Mouse (Mus musculus): ENCODE results near the gene Crtap.

DNA sequence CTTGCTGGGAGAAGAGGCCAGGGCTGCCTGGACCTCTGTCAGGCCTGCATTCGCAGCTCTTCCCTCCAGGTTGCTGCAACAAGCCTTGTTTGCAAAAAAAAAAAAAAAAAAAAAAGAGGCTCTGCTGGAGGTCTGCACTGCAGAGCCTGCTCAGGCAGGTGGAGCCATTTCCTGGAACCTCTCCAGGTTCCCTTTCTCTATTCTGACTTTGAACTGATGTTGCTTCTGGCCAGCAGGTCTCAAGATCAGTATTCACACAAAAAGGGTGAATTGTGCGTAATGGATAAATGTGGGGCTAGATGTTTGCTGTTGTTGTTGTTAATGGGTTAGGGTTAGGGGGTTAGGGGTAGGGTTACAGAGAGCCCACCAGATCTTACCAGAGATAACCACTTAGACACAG lies 45.2 kb upstream of the Crtap start:
- TF ChIP-seq CTCF (conservative IDR thresholded peaks at IDR 0.05; ENCODE audit: insufficient read depth, insufficient read length, low read depth, low read length) (no peak; the same call in 1 of the 2 replicates), POLR2A (IDR thresholded peaks at IDR 0.05; ENCODE audit: low read depth, low read length) (no peak)

Data from kidney, adult 2 months (tissue).